Mouse (Mus musculus) small intestine, adult 2 months (tissue): ENCODE data around the gene Nxph3. TPM values are rescaled to one million over a fixed set of nuclear protein-coding genes. Genes with fewer than 3 reads are reported as not detected.

ENCODE experiments used
- H3K27ac ChIP-seq: fragments of 200-500 bp; 2 replicates; pipeline ENCODE4 v1.5.1; 2012; ENCODE audit warnings: low read depth, low read length, control low read depth, inconsistent platforms; ENCODE audit not compliant: insufficient read depth
- H3K27me3 ChIP-seq: fragments of 200-500 bp; 2 replicates; pipeline ENCODE4 v1.6.1; 2012; ENCODE audit warnings: mild to moderate bottlenecking, moderate library complexity, low read length, inconsistent platforms; ENCODE audit not compliant: control insufficient read depth, insufficient read depth
- H3K36me3 ChIP-seq: fragments of 200-500 bp; 2 replicates; pipeline ENCODE4 v1.6.1; 2012; ENCODE audit warnings: mild to moderate bottlenecking, low read length, control low read depth, inconsistent platforms; ENCODE audit not compliant: control insufficient read depth, insufficient read depth
- H3K4me1 ChIP-seq: fragments of 200-500 bp; 2 replicates; pipeline ENCODE4 v1.6.1; 2012; ENCODE audit warnings: low read length, inconsistent platforms, mixed read lengths; ENCODE audit not compliant: control insufficient read depth, insufficient read depth, insufficient read length
- H3K4me3 ChIP-seq: fragments of 200-500 bp; 2 replicates; pipeline ENCODE4 v1.5.1; 2012; ENCODE audit warnings: low read depth, mild to moderate bottlenecking, control low read depth, inconsistent platforms, low read length, moderate library complexity
- CTCF ChIP-seq: fragments of 200-500 bp; IDR thresholded peaks from 2 replicates; pipeline ENCODE4 v1.5.1; 2012; ENCODE audit warnings: low read depth, mild to moderate bottlenecking, control low read depth, inconsistent platforms, low read length, moderate library complexity, mixed read lengths; ENCODE audit not compliant: insufficient replicate concordance, insufficient read length; ENCODE audit errors: extremely low read depth
- POLR2A ChIP-seq: fragments of 200-500 bp; IDR thresholded peaks from 2 replicates; pipeline ENCODE4 v1.6.1; 2012; ENCODE audit warnings: low read depth, mild to moderate bottlenecking, control low read depth, inconsistent platforms, low read length, moderate library complexity
- WGBS: fragments of 180-500 bp; shearing (Covaris S2); methylation state at CpG from one replicate; pipeline ENCODE4 v1.1.7; 2018; 5-methylcytosine and 5-hydroxymethylcytosine counted together
- polyA plus RNA-seq: library from polyadenylated mRNA; depleted of rRNA; stranded (reverse); fragments of >200 nt; gene quantifications from 2 replicates; pipeline ENCODE4 v1.2.3, GENCODE M21; 2012; rRNA removed

Gene Nxph3
- polyA plus RNA-seq, 1 experiment, result 0.61 TPM

GRCm38 (mm10) chr11:95467731-95468130 lies 46.6 kb downstream of the Nxph3 start:
- WGBS, result 80% methylated on average over 1 of the region's 1 CpGs
- Histone ChIP-seq H3K27me3 (no peaks in the 10 kb centered on the region), H3K4me1 (no peaks in the 10 kb centered on the region), H3K36me3 (peaks cover 23% of the 10 kb centered on the region), H3K27ac (no peak overlapping the region), H3K4me3 (no peak overlapping the region)
- TF ChIP-seq CTCF (no peak), POLR2A (no peak)

- WGBS, result 94% methylated on average over 3 of the region's 3 CpGs
- Histone ChIP-seq H3K36me3 (peaks cover 4% of the 10 kb centered on the region; the same call in 1 of the 2 replicates), H3K4me3 (no peak overlapping the region), H3K4me1 (no peaks in the 10 kb centered on the region), H3K27ac (no peak overlapping the region), H3K27me3 (no peaks in the 10 kb centered on the region)
- no peak for TF ChIP-seq CTCF
- TF ChIP-seq POLR2A, result no peak
Observed at GRCm38 (mm10) chr11:95462168-95462567, 52.2 kb downstream of the Nxph3 start.

GRCm38 (mm10) chr11:95460872-95461271 lies 53.5 kb downstream of the Nxph3 start:
- Histone ChIP-seq H3K36me3 (peaks cover 2% of the 10 kb centered on the region; the same call in 1 of the 2 replicates), H3K27me3 (no peaks in the 10 kb centered on the region), H3K27ac (no peak overlapping the region), H3K4me1 (no peaks in the 10 kb centered on the region), H3K4me3 (no peak overlapping the region)
- WGBS, result 53% methylated on average over 2 of the region's 2 CpGs
- TF ChIP-seq POLR2A (no peak), CTCF (no peak)

Other genes starting within 250 kb of the Nxph3 start
- gene Kat7, start 204.3 kb downstream of the Nxph3 start, polyA plus RNA-seq, result 9.6 and 19.4 TPM in 2 replicates
- gene Fam117a, start 177.6 kb downstream of the Nxph3 start, polyA plus RNA-seq, result 9.6 and 15.6 TPM in 2 replicates
- 81.9 and 151 TPM in 2 replicates for gene Slc35b1, start 129.9 kb downstream of the Nxph3 start, polyA plus RNA-seq
- 23.1 and 65.9 TPM in 2 replicates for gene Spop, start 100.5 kb downstream of the Nxph3 start, polyA plus RNA-seq
- 4.8 and 6.5 TPM in 2 replicates for gene Ngfr, start 73.2 kb upstream of the Nxph3 start, polyA plus RNA-seq
- 61.3 and 68.9 TPM in 2 replicates for gene Phb, start 152.4 kb upstream of the Nxph3 start, polyA plus RNA-seq
- gene Zfp652, start 198.1 kb upstream of the Nxph3 start, polyA plus RNA-seq, result 12.4 and 25.1 TPM in 2 replicates
- 0.05 TPM in 1 of 2 replicates, not detected in the other for gene B130006D01Rik, start 209.0 kb upstream of the Nxph3 start, polyA plus RNA-seq